ENCODE assay signal across 8 mouse cellular contexts in genomic region chr2:30435326-30436155, GRCm38 (mm10). TPM values are rescaled to one million over a fixed set of nuclear protein-coding genes. Genes with fewer than 3 reads are reported as not detected.
A peak's percentile ranks its signal among the peaks of the same experiment; 100 is the strongest.
DNase-seq lines count a peak whose midpoint lies in the region; ATAC-seq lines count a peak whose summit lies in the region.

No protein-coding gene starts in this region.

- H3K27ac ChIP-seq in heart, embryonic 12.5 days (ENCODE audit: poor library complexity, severe bottlenecking) = no peak overlapping the region; the same call in 1 of the 2 replicates
- peak overlapping the region; percentile 34 for H3K27ac ChIP-seq in kidney, embryonic 15.5 days
- H3K27ac ChIP-seq in liver, embryonic 12.5 days = peak overlapping the region; percentile 70
- no peak overlapping the region for H3K27ac ChIP-seq in stomach, embryonic 16.5 days (ENCODE audit: low read length)

- WGBS in heart, embryonic 12.5 days = 41% methylated on average over 5 of the region's 5 CpGs
- 51% methylated on average over 5 of the region's 5 CpGs for WGBS in kidney, embryonic 15.5 days
- 36% methylated on average over 5 of the region's 5 CpGs for WGBS in liver, embryonic 12.5 days (ENCODE audit: insufficient replicate concordance)
- WGBS in stomach, embryonic 16.5 days = 45% methylated on average over 5 of the region's 5 CpGs

- peak; percentile 88 for DNase-seq in CD4-positive, CD25-positive, alpha-beta regulatory T cell, adult 2 months (ENCODE audit: low read depth, low spot score)
- DNase-seq in adrenal gland, adult 2 months = peak; percentile 79
- peak; percentile 68 for DNase-seq in embryo, embryonic 9.5 days (ENCODE audit: extremely low spot score)
- peak; percentile 60 to 75 for DNase-seq in natural killer cell, adult 2 months (ENCODE audit: low spot score in 2 of 2)

- H3K27me3 ChIP-seq in heart, embryonic 12.5 days (replicated peaks) = no peaks in the 10 kb centered on the region
- no peaks in the 10 kb centered on the region for H3K27me3 ChIP-seq in kidney, embryonic 15.5 days
- H3K27me3 ChIP-seq in liver, embryonic 12.5 days (replicated peaks) = no peaks in the 10 kb centered on the region
- no peaks in the 10 kb centered on the region for H3K27me3 ChIP-seq in stomach, embryonic 16.5 days (ENCODE audit: control insufficient read depth, insufficient read depth, low read length)

- H3K4me3 ChIP-seq in heart, embryonic 12.5 days = no peak overlapping the region
- H3K4me3 ChIP-seq in kidney, embryonic 15.5 days (replicated peaks) = no peak overlapping the region
- H3K4me3 ChIP-seq in liver, embryonic 12.5 days = no peak overlapping the region
- H3K4me3 ChIP-seq in stomach, embryonic 16.5 days (replicated peaks; ENCODE audit: low read length) = no peak overlapping the region

- H3K4me1 ChIP-seq in heart, embryonic 12.5 days (replicated peaks) = peaks cover 24% of the 10 kb centered on the region
- peaks cover 27% of the 10 kb centered on the region for H3K4me1 ChIP-seq in kidney, embryonic 15.5 days
- peaks cover 36% of the 10 kb centered on the region for H3K4me1 ChIP-seq in liver, embryonic 12.5 days
- peaks cover 20% of the 10 kb centered on the region for H3K4me1 ChIP-seq in stomach, embryonic 16.5 days (ENCODE audit: control insufficient read depth, insufficient read depth, low read length)

- H3K9ac ChIP-seq in heart, embryonic 12.5 days = no peak overlapping the region
- no peak overlapping the region for H3K9ac ChIP-seq in kidney, embryonic 15.5 days
- H3K9ac ChIP-seq in liver, embryonic 12.5 days = 0 out of 2 replicates have a peak overlapping the region, but pooled peaks have one; percentile 27
- no peak overlapping the region for H3K9ac ChIP-seq in stomach, embryonic 16.5 days (ENCODE audit: low read length)

- no peak overlapping the region for H3K4me2 ChIP-seq in heart, embryonic 12.5 days
- H3K4me2 ChIP-seq in kidney, embryonic 15.5 days = no peak overlapping the region
- peak overlapping the region; percentile 32 for H3K4me2 ChIP-seq in liver, embryonic 12.5 days
- no peak overlapping the region for H3K4me2 ChIP-seq in stomach, embryonic 16.5 days (ENCODE audit: low read depth, low read length)

- H3K36me3 ChIP-seq in heart, embryonic 12.5 days = peaks cover 75% of the 10 kb centered on the region
- H3K36me3 ChIP-seq in kidney, embryonic 15.5 days = peaks cover 79% of the 10 kb centered on the region
- H3K36me3 ChIP-seq in liver, embryonic 12.5 days = peaks cover 100% of the 10 kb centered on the region
- peaks cover 38% of the 10 kb centered on the region for H3K36me3 ChIP-seq in stomach, embryonic 16.5 days (ENCODE audit: control insufficient read depth, insufficient read depth, low read length)

- ATAC-seq in heart, embryonic 12.5 days (ENCODE audit: insufficient number of reproducible peaks, low FRiP score) = peak; percentile 46; the same call in 1 of the 2 replicates
- ATAC-seq in kidney, embryonic 15.5 days (replicated peaks; ENCODE audit: low FRiP score) = no peak; the same call in 1 of the 2 replicates
- peak; percentile 69 for ATAC-seq in liver, embryonic 12.5 days
- ATAC-seq in stomach, embryonic 16.5 days (ENCODE audit: insufficient read depth, low FRiP score) = peak; percentile 62; the same call in 1 of the 2 replicates

- H3K9me3 ChIP-seq in heart, embryonic 12.5 days (replicated peaks) = no peaks in the 10 kb centered on the region
- no peaks in the 10 kb centered on the region for H3K9me3 ChIP-seq in kidney, embryonic 15.5 days (replicated peaks)
- H3K9me3 ChIP-seq in liver, embryonic 12.5 days (replicated peaks) = no peaks in the 10 kb centered on the region
- H3K9me3 ChIP-seq in stomach, embryonic 16.5 days (replicated peaks; ENCODE audit: control insufficient read depth, low read length) = no peaks in the 10 kb centered on the region

RNA-seq across cellular contexts. Expression of gene Ptpa, which starts 19.7 kb away (rescaled TPM):
- total RNA-seq in adrenal gland, adult 2 months (2021) = 100 to 1,000 TPM; 124 to 147 TPM
- polyA plus RNA-seq in adrenal gland, adult 2 months (2012; rRNA removed) = 235 and 242 TPM in 2 replicates
- 107 and 115 TPM in 2 replicates for polyA plus RNA-seq in heart, embryonic 12.5 days (2016; fragmentation: Nextera tagmentation; extraction: Ambion mirVana)
- 162 and 175 TPM in 2 replicates for polyA plus RNA-seq in kidney, embryonic 15.5 days (2015; fragmentation: Nextera tagmentation; extraction: Ambion mirVana)
- 168 and 173 TPM in 2 replicates for polyA plus RNA-seq in liver, embryonic 12.5 days (2016; fragmentation: Nextera tagmentation; extraction: Ambion mirVana)
- 138 and 146 TPM in 2 replicates for polyA plus RNA-seq in stomach, embryonic 16.5 days (2015; fragmentation: Nextera tagmentation; extraction: Ambion mirVana)

RNA-seq across cellular contexts. Expression of gene Crat, which starts 19.9 kb away (rescaled TPM):
- 100 to 1,000 TPM; 216 to 274 TPM for total RNA-seq in adrenal gland, adult 2 months (2021)
- polyA plus RNA-seq in adrenal gland, adult 2 months (2012; rRNA removed) = 326 and 448 TPM in 2 replicates
- polyA plus RNA-seq in heart, embryonic 12.5 days (2016; fragmentation: Nextera tagmentation; extraction: Ambion mirVana) = 67.9 and 74.2 TPM in 2 replicates
- 27.2 and 30.9 TPM in 2 replicates for polyA plus RNA-seq in kidney, embryonic 15.5 days (2015; fragmentation: Nextera tagmentation; extraction: Ambion mirVana)
- polyA plus RNA-seq in liver, embryonic 12.5 days (2016; fragmentation: Nextera tagmentation; extraction: Ambion mirVana) = 26.0 and 28.6 TPM in 2 replicates
- 27.7 and 29.0 TPM in 2 replicates for polyA plus RNA-seq in stomach, embryonic 16.5 days (2015; fragmentation: Nextera tagmentation; extraction: Ambion mirVana)

RNA-seq across cellular contexts. Expression of gene Ier5l, which starts 38.5 kb away (rescaled TPM):
- total RNA-seq in adrenal gland, adult 2 months (2021) = 1 to 10 TPM; 2.4 to 7.8 TPM
- 30.6 and 39.4 TPM in 2 replicates for polyA plus RNA-seq in adrenal gland, adult 2 months (2012; rRNA removed)
- polyA plus RNA-seq in heart, embryonic 12.5 days (2016; fragmentation: Nextera tagmentation; extraction: Ambion mirVana) = 1.7 and 2.0 TPM in 2 replicates
- 3.3 and 3.5 TPM in 2 replicates for polyA plus RNA-seq in kidney, embryonic 15.5 days (2015; fragmentation: Nextera tagmentation; extraction: Ambion mirVana)
- 0.44 and 0.59 TPM in 2 replicates for polyA plus RNA-seq in liver, embryonic 12.5 days (2016; fragmentation: Nextera tagmentation; extraction: Ambion mirVana)
- 0.56 and 0.83 TPM in 2 replicates for polyA plus RNA-seq in stomach, embryonic 16.5 days (2015; fragmentation: Nextera tagmentation; extraction: Ambion mirVana)

RNA-seq across cellular contexts. Expression of gene Dolpp1, which starts 43.5 kb away (rescaled TPM):
- total RNA-seq in adrenal gland, adult 2 months (2021) = 10 to 100 TPM; 16.5 to 21.9 TPM
- 70.6 and 82.0 TPM in 2 replicates for polyA plus RNA-seq in adrenal gland, adult 2 months (2012; rRNA removed)
- 21.9 and 22.2 TPM in 2 replicates for polyA plus RNA-seq in heart, embryonic 12.5 days (2016; fragmentation: Nextera tagmentation; extraction: Ambion mirVana)
- 36.9 and 37.7 TPM in 2 replicates for polyA plus RNA-seq in kidney, embryonic 15.5 days (2015; fragmentation: Nextera tagmentation; extraction: Ambion mirVana)
- 23.5 and 24.3 TPM in 2 replicates for polyA plus RNA-seq in liver, embryonic 12.5 days (2016; fragmentation: Nextera tagmentation; extraction: Ambion mirVana)
- polyA plus RNA-seq in stomach, embryonic 16.5 days (2015; fragmentation: Nextera tagmentation; extraction: Ambion mirVana) = 39.0 and 45.8 TPM in 2 replicates

Comparison
In these comparisons a context has a peak if more than half of its experiments do, and no peak if none do; other contexts are left out.
1. H3K27ac ChIP-seq: peak in kidney, embryonic 15.5 days (single experiment) and liver, embryonic 12.5 days (single experiment); none in heart, embryonic 12.5 days (single experiment) and stomach, embryonic 16.5 days (single experiment).
2. Peak in every context shown above with its lines, with median percentiles within 50 percentile points of each other: DNase-seq.